Mouse (Mus musculus) lung, postnatal 25 days (tissue): Measurements from ENCODE around the gene Gm37419.

Source experiments
- DNase-seq: peaks from one replicate; pipeline ENCODE4 v3.0.0; 2022; ENCODE audit warnings: low spot score

Gene Gm37419

DNA sequence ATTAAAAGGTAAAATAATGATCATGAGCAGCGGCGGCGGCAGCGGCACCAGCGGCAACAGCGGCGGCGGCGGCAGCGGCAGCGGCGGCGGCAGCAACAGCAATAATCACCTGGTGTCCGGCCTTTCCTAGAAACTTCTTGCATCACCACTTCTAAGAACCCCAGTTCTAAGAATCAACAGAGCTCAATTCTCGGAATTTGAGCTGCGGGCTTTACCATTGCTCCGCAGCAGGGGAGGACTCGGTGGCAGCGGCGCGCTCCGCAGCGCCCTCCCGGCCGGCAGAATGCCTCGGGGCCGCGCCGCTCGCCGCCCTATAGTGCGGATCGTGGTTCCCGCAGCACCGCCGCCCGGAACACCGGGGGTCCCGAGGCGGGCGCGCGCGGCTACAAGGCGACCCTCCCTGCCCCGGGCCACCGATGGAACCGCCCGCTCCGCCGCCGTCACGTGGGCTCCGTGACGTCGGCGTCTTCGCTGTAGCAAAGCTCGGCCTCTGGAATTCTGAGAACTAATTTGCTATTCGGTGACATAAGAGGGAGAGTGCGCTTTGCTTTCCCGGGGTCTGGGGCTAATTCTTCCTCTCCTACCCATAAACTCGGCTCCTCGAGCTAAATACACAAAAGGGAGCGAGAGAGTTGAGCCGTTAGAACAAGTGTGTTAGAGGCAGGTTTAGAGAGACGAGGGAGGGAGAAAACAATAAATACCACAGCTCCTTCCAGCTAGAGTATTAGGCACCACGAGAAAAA lies at the start of gene Gm37419, which contains the start of gene Bcl6:
Gm37419 (plus strand) TSS at position 17 of the 743 bp plus-strand sequence.
Bcl6 (minus strand) TSS at position 387 of the 743 bp plus-strand sequence.
- peak; percentile 92 for DNase-seq

DNA sequence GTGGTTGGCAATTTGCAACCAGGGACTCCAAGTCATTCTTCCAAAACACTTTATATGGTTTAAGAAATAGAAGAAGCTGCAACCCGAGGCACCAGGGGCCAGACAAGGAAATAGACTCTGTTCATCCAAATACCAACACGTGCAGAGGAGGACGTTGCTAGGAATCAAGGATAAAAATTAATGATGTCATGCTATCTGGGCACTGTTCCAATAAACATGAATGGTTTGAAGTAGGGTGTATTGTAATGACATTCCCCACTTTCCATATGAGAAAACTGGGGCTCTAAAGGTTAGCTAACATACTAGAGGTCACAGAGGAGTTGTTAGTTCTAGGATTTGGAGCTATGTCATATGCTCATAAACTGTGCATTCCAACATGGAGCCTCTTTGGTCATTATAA lies 43.5 kb upstream of the Gm37419 start:
- no peak for DNase-seq

DNA sequence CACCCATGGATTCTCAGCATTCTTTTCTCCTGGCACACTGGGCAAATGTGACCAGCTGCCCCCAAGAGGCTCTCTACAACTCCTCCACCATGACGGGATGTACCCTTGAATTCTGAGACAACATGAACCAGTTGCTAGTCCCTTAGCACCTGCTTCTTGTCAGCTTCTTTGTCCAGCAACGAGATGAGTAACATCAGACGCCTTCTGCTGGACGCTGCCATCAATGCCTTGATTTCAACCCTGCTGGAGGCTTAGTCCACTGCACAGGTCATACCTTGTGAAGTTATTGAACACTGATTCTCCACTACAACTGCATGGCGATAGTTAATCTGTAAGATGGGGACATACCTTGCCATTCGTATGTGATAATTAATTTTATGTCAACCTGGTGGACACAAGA lies 40.6 kb upstream of the Gm37419 start:
- DNase-seq, result no peak

DNA sequence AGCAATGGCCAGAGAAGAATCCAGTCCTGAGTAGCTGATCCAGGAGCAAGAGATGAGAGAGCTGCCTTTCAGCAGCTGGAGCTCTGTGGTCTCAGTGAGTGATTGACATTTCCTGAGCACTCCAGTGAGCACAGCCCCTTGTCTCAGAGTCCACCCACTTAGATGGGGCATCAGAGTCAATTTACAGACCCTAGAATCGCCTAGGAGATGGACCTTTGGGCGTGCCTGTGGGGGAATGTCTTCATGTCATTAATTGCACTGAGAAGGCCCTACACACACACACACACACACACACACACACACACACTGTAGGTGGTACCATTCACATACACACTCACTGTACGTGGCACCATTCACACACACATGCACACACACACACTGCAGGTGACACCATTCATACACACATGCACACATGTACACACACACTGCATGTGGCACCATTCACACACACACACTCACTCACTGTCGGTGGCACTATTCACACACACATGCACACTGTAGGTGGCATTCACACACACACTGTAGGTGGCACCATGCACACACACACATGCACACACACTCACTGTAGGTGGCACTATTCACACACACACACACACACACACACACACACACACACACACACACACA lies 36.1 kb upstream of the Gm37419 start:
- no peak for DNase-seq

DNA sequence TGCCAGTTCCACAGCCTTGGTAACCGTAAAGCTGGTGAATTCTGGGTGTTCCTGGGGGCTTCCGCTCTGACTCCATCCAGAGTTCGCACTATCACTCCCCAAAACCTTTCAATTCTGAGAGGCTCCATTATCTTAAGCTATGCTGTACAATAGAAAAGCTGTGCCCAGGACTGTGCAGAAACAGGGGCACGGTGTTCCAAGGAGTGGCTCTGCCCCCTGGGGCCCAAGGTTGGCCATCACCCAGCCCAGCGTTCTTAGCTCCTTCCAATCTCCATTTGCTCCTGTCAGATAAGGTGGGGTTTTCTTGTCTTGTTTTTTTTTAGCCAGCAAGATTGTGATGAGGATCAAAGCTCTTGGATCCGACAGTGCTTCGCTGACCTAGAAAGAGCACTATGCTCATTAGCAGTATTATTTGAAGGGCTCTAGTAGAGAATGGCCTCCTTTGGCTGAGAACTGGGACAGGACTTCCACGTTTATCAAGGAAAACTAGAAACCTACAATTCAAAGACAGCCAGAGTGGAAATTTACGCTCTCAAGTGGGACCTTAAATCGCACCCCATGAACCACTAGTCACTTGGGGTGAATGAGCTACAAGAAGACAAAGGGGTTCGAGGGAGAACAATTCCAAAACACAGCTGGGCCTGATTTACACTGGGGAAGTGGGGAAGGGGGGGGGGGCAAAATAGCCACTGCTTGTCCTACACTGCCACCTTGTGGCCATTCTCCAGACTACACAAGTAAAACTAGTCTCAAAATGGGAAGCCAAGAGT lies 34.9 kb upstream of the Gm37419 start:
- DNase-seq, result peak; percentile 38

DNA sequence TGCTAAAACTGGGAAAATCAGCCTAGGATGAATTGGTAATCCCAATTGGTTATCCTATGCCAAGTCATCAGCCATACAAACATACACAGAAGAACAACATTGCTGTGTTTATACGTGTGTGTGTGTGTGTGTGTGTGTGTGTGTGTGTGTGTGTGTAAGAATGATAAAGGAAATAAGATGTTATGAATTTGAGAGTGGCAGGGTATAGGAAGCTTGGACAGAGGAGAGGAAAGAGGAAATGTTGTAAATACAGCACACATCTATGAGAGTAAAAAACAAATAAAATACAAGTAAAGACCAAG lies 34.4 kb upstream of the Gm37419 start:
- no peak for DNase-seq

DNA sequence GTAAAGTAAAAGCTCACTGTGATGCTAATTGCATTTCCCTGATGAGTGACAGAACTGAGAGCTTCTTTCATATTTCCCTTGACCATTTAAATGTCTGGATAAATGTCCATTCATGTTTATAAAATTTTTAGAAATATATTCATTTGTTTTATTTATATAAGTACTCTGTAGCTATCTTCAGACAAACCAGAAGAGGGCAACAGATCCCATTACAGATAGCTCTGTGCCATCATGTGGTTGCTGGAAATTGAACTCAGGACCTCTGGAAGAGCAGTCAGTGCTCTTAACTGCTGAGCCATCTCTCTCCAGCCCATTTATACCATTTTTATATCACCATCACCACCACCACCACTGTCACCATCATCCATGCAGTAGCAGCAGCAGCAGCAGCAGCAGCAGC lies 29.3 kb upstream of the Gm37419 start:
- DNase-seq, result no peak

DNA sequence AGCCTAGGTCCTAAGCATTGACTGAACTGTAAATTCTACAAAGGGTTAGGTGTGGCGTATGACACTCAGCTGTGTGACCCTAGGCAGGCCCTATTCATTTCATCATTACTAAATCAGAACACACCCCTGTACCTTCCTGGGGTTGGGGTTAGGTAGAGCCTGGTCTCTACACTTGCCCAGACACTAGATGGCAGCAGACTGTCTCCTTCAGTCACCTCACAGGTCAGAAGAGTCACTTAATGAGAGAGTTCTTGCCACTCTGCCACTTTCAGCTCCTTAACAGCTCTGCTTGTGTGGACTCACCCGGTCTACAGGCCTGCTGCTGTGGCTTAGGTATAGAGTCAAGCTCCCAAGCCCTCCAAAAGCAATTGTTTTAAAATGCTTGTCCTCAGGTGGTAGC lies 25.9 kb upstream of the Gm37419 start:
- DNase-seq, result peak; percentile 69

DNA sequence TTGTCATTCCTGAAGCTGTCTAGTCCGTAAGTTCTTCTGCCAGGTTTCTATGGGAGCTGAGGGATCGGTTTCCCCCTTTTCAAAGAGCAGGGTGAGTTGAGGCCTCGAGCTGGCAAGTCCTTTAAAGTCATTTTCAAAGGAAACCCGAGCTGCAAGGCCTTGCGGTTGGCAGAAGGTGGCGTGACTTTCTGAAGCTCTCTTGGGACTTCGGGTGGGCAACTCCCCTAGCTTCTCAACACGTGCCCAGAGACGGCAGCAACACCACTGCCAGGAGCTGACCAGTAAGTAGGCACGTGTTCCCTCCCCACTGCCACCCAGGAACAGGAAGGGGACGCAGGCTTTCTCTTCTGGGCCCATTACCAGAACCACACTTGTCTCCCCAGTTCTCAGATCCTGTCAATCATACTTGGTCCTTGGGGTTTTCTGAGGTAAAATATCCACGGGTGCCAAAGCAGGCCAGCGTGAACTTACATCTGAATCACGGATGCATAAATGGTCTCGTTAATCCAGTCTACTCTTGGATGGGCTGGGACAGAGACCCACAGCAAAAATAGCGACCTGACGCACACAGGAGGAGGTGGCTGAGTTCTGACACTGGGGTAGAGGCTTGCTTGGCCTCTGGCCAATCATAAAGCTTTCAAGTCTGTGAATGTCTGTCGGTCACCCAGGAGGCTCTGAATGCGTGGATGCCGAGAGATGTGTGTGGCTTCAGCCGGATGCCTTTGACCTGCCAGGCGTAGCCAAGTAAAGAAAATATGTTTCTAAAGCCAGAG lies 24.2 kb upstream of the Gm37419 start:
- DNase-seq, result no peak

DNA sequence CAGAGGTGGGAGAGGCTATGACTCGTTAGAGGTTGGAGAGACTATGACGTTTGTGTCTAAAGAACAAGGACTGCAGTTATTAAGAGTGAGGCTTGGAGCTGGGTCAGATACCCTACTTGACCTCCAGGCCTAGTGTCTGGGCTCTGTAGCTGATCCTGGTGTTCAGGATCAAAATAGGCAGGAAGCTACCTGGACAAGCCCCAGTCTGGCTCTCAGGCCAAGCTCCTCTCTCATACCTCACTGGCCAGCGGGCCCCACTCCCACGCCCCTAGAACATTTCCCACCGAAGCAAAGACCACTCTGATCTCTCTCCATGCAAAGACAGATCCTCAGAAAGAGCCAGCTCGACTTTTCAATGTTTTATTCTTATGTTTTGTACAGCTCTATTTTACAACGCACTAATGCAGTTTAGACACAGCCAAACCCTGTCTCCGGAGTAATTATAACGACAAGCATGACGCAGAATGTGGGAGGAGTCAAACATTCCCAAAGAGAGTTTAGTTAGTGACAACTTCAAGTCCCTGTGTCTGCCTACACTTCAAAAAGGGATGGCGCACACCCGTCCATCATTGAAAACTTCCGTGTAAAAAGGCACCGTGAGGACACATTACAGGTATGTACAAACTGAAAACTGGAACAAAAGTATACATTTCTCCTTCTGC lies 23.4 kb upstream of the Gm37419 start:
- no peak for DNase-seq

DNA sequence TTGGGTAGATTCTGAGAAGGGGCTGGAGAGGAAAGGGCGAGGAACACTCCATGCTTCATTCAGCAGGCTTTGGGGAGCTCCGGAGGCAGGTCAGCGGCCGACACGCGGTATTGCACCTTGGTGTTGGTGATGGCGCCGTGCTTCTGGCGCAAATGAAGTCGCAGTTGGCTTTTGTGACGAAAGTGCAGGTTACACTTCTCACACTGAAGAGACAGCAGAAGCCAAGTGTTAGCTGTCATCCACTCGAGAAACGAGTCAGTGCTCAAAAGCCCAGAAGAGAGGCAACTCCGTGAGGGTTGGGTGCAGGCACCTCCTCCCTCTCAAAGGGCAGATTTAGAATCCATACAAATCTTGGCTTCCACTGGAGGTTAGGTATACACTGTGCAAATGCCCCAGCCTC lies 22.2 kb upstream of the Gm37419 start:
- no peak for DNase-seq

DNA sequence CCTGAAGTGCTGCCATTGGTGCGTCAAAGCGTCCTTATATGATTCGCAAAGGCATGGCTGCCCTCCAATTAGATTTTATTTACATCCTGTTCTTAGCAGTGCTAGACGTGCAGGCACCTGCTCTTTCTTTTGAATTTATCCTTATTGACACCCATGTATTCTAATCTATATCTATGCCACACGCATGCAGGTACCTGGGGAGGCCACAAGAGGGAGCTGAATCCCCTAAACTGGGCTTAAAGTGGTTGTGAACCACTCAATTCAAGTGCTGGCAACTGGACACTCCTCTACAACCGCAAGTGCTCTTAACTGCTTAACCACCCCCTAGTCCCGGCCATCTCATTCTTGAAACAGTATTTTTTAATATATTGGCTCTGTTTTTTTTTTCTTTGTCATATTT lies 21.0 kb upstream of the Gm37419 start:
- DNase-seq, result peak; percentile 56

DNA sequence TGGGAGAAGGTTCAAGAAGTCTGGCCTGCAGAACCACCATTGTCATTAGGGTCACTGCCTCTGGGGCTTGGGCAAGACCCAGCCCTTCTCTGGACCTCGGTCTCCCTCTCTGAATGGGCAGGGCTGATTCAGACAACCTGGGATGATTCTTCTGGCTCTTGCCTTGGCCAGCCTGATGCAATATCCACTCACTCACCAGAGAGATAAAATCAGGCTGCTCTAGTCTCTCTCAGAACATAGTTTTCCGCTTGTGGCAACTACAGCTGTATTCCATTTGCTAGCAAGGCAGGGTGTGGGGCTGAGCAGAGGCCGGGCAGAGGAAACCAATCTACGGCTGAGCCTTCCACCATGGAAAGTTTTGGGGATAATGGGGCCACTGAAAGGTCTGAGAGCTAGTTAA lies 19.4 kb upstream of the Gm37419 start:
- no peak for DNase-seq

DNA sequence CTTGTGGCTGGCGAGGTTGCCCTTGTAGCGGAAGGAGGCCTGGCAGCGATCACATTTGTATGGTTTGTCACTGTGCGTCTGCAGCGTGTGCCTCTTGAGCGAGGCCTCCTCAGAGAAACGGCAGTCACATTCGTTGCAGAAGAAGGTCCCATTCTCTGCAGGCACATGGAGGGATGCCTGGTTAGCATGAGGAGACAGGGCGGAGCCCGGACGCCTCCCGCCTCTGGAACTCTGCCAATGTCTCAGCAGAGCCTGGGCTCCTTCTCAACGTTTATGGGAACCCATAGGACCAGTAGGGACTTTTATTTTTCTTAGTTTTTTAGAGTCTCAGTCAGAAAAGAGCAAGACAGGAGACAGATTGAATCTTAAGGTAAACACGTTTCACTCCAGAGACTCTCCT lies 18.4 kb upstream of the Gm37419 start:
- no peak for DNase-seq

DNA sequence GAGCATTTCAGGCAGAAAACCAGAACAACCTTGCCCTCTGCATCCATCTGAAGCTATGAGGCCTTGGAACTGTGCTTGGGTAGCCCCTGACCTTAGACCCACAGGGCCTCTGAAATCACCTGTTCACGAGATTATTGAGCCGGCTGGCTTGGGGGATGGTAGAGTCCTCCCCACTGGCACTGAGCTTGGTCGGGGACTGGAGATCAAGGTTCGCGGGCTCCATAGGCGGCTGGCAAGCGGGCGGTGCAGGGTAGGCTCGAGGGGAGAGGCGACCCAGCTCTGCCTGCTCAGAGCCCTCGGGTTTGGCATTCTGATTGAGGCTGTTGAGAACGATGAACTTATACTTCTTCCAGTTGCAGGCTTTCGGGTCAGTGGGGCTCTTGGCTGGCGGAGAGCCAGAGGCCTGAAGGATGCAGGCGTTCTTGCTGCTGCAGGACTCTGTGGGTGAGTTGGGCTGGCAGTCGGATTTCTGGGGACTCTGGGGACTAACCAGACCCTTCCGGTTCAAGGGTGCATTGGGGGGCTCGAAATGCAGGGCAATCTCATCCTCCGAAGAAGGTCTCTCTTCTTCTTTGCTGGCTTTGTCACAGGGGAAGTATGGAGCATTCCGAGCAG lies 16.0 kb upstream of the Gm37419 start:
- no peak for DNase-seq

DNA sequence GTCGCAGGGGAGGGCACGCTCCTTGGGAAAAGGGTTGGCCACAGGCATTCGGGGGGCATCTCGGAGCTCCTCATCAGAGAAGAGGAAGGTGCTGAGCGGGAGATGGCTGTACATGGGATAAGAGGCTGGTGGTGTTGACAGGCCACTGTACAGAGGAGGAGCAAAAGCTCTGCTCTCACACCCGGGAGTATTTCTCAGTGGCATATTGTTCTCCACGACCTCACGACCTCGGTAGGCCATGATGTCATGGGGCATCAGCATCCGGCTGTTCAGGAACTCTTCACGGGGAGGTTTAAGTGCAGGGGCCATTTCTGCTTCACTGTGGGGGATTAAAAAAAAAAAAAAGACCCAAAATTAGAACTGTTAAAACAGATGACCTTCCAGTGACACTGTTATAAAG lies 15.4 kb upstream of the Gm37419 start:
- DNase-seq, result no peak

DNA sequence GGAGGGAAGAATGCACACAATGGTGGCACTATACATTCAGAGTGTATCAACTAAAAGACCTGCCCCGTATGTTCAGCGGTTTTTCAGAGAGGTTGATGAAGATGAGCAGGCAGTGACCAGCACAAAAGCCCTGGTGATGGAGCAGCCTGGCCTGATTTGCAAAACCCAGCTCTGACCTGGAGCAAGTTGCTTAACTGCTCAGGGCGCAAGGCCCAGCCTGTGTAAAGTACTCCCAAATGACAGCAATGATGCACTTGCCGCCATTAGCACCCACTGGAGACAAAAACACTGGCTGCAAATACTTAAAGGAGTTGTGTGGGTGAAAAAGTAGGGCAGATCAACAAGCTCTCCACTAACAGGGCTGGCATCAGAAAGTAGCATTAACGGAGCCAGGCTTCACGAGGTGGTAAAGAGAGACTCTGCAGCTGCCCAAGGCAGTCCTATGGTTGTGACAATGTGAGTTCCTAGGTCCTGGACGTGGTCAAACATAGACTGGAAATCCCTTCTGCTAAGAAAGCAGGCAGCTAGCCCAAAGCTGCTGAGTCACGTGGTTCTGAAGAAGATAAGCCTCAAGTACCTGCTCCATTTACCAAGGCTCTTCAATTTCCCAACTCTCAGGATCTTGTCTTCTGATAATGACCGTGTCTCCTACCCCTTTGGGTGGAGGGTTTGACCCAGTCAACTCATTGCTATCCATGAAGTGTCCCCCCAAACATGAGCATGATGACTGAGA lies 14.5 kb upstream of the Gm37419 start:
- no peak for DNase-seq

DNA sequence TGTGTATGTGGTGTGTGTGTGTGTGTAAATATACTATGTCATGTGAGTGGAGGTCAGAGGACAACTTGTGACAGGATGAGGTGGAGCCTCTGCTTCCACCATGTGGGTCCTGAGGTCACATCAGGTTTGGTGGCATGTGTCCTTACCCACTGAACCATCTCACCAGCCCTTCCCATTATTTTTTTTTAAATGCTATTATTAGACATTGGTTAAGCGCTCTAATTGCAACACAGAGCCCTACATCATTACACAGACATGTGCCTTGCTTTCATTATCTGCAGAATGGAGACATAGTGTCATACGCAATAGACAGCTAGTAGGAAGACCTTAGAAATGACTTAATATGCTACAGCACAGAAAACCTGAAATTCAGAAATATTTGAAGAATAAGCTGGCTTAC lies 12.1 kb upstream of the Gm37419 start:
- no peak for DNase-seq

DNA sequence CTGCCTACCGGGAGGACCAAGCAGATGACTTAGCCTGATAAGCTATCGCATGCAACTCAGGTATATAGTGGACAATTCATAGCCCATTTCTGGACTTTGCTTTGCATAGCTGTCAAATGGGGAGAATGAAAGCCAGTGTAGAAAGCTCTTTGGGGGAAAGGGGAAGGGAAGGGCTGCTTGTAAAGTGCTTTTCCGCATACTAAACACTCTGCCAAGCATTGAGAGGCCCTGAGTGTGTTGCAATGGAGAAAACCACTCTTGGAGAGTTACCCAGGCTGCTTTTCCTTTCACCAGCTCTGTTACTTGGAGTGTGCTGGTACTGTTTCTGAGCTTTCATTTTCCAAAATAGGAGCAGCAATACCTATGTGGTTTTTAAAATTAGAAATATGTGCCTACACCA lies 10.6 kb upstream of the Gm37419 start:
- DNase-seq, result peak; percentile 82

DNA sequence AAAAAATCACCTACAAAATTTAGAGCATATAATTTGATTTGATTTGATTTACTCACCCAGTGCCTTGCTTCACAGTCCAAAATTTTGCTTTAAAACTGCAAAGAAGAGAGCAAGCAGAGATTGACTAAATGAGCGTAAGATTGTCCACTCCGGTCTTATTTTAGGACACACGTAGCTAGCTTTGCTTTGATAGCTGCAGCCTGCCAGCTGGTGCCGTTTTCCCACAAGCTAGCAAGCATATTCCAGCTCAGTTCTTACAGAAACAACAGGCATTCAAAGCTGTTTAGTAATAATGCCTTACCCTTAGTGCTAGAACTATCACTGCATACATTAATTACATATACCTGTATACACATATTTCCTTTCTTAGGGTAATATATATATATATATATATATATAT lies 9.8 kb upstream of the Gm37419 start:
- DNase-seq, result no peak

DNA sequence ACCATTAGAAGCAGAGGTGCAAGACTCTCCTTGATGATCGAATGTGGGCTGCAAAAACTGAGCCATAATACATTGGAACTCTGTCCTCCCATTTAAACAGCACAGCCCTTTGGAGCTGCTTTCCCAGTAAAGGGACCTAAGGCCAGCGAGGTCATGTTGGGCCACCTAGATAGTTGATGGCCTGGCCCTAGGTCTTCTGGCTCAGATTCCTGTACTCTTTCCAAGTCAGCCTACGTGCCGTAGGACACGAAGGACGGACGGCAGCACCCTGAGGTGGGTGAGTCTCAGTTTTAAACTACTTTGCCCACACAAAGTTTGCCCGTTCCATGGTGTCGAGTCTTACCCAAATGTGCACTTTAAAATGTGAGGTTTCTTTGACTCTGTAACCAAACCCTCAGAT lies 8.8 kb upstream of the Gm37419 start:
- no peak for DNase-seq
